Mouse (Mus musculus) spleen, adult 2 months (tissue): ENCODE results near the gene Mxra8. TPM values are rescaled to one million over a fixed set of nuclear protein-coding genes. Genes with fewer than 3 reads are reported as not detected.

Experiments used
- DNase-seq, 2 experiments: peaks; one replicate each; pipeline versions ENCODE4 v3.0.0 to v3.0.0-alpha.2; 2012 to 2021; ENCODE audit warnings: low spot score in 2 of 2, low read depth in 1 of 2
- H3K27ac ChIP-seq: fragments of 200-500 bp; 2 replicates; pipeline ENCODE4 v1.5.1; 2012; ENCODE audit warnings: low read length, inconsistent platforms; ENCODE audit not compliant: insufficient read depth
- H3K27me3 ChIP-seq: fragments of 200-500 bp; 2 replicates; pipeline ENCODE4 v1.6.1; 2012; ENCODE audit warnings: mild to moderate bottlenecking, moderate library complexity, low read length, inconsistent platforms; ENCODE audit not compliant: control insufficient read depth, insufficient read depth
- H3K36me3 ChIP-seq: fragments of 200-500 bp; 2 replicates; pipeline ENCODE4 v1.6.1; 2012; ENCODE audit warnings: mild to moderate bottlenecking, low read length, inconsistent platforms; ENCODE audit not compliant: control insufficient read depth, insufficient read depth
- H3K4me1 ChIP-seq: fragments of 200-500 bp; 2 replicates; pipeline ENCODE4 v1.6.1; 2011; ENCODE audit warnings: inconsistent platforms; ENCODE audit not compliant: control insufficient read depth, insufficient read depth, insufficient read length
- H3K4me3 ChIP-seq: fragments of 200-500 bp; 2 replicates; pipeline ENCODE4 v1.5.1; 2011; ENCODE audit warnings: mild to moderate bottlenecking, inconsistent platforms; ENCODE audit not compliant: insufficient read depth, insufficient read length; ENCODE audit errors: extremely low read depth
- CTCF ChIP-seq: fragments of 200-500 bp; IDR thresholded peaks from 2 replicates; pipeline ENCODE4 v1.5.1; 2011; ENCODE audit warnings: mild to moderate bottlenecking, inconsistent platforms; ENCODE audit not compliant: insufficient read depth, insufficient read length, insufficient replicate concordance; ENCODE audit errors: extremely low read depth
- POLR2A ChIP-seq: fragments of 200-500 bp; IDR thresholded peaks from 2 replicates; pipeline ENCODE4 v1.6.1; 2011; ENCODE audit warnings: low read depth, low read length, inconsistent platforms
- WGBS: fragments of 180-500 bp; shearing (Covaris S2); methylation state at CpG from one replicate; pipeline ENCODE4 v1.1.7; 2018; 5-methylcytosine and 5-hydroxymethylcytosine counted together
- polyA plus RNA-seq: library from polyadenylated mRNA; depleted of rRNA; stranded (reverse); fragments of >200 nt; gene quantifications from 2 replicates; pipeline ENCODE4 v1.2.3, GENCODE M21; 2012

Mxra8 gene
- polyA plus RNA-seq, 1 experiment: 73.6 TPM

- no peak overlapping the region for H3K27ac ChIP-seq
- H3K4me1 ChIP-seq: peaks cover 16% of the 10 kb centered on the region; the same call in 1 of the 2 replicates
- WGBS: 95% methylated on average over 3 of the region's 3 CpGs
Observed at GRCm38 (mm10) chr4:155851368-155851767, 11.9 kb downstream of the Mxra8 start.

GRCm38 (mm10) chr4:155851951-155852411 is 12.5 kb downstream of the Mxra8 start:
- WGBS: 83% methylated on average over 2 of the region's 2 CpGs
- Histone ChIP-seq H3K4me3 (no peak overlapping the region), H3K27me3 (no peaks in the 10 kb centered on the region), H3K27ac (no peak overlapping the region), H3K4me1 (peaks cover 12% of the 10 kb centered on the region; the same call in 1 of the 2 replicates), H3K36me3 (peaks cover 14% of the 10 kb centered on the region)
- DNase-seq: no peak
- TF ChIP-seq POLR2A (no peak), CTCF (no peak)

More at GRCm38 (mm10) chr4:155851368-155851767, 11.9 kb downstream of the Mxra8 start:
- Histone ChIP-seq H3K36me3 (peaks cover 12% of the 10 kb centered on the region), H3K4me3 (no peak overlapping the region), H3K27me3 (no peaks in the 10 kb centered on the region)
- TF ChIP-seq POLR2A (no peak), CTCF (no peak)
- DNase-seq: no peak

GRCm38 (mm10) chr4:155853421-155853820 is 13.9 kb downstream of the Mxra8 start:
- Histone ChIP-seq H3K36me3 (peaks cover 15% of the 10 kb centered on the region), H3K27ac (no peak overlapping the region), H3K27me3 (no peaks in the 10 kb centered on the region), H3K4me3 (no peak overlapping the region), H3K4me1 (peaks cover 6% of the 10 kb centered on the region; the same call in 1 of the 2 replicates)
- WGBS: 93% methylated on average over 9 of the region's 9 CpGs
- TF ChIP-seq POLR2A: no peak
- TF ChIP-seq CTCF: no peak
- no peak for DNase-seq

GRCm38 (mm10) chr4:155854991-155855390 is 15.5 kb downstream of the Mxra8 start:
- TF ChIP-seq POLR2A (no peak), CTCF (no peak)
- Histone ChIP-seq H3K4me3 (no peak overlapping the region), H3K27ac (no peak overlapping the region), H3K27me3 (no peaks in the 10 kb centered on the region), H3K4me1 (no peaks in the 10 kb centered on the region; the same call in 1 of the 2 replicates), H3K36me3 (peaks cover 18% of the 10 kb centered on the region)
- WGBS: 97% methylated on average over 12 of the region's 12 CpGs
- no peak for DNase-seq

- Histone ChIP-seq H3K4me3 (no peak overlapping the region), H3K27ac (no peak overlapping the region), H3K27me3 (no peaks in the 10 kb centered on the region), H3K4me1 (no peaks in the 10 kb centered on the region), H3K36me3 (peaks cover 18% of the 10 kb centered on the region)
- no peak for TF ChIP-seq CTCF
- no peak for TF ChIP-seq POLR2A
- 92% methylated on average over 12 of the region's 12 CpGs for WGBS
- no peak for DNase-seq
Observed at GRCm38 (mm10) chr4:155856071-155856470, 16.6 kb downstream of the Mxra8 start.

- DNase-seq: no peak
- no peaks in the 10 kb centered on the region for H3K4me1 ChIP-seq
- no peak for TF ChIP-seq POLR2A
- no peak for TF ChIP-seq CTCF
- H3K36me3 ChIP-seq: peaks cover 18% of the 10 kb centered on the region
- H3K4me3 ChIP-seq: no peak overlapping the region
- H3K27ac ChIP-seq: no peak overlapping the region
- no peaks in the 10 kb centered on the region for H3K27me3 ChIP-seq
- 79% methylated on average over 3 of the region's 3 CpGs for WGBS
Observed at GRCm38 (mm10) chr4:155856881-155857280, 17.4 kb downstream of the Mxra8 start.

GRCm38 (mm10) chr4:155859318-155859717 is 19.8 kb downstream of the Mxra8 start:
- TF ChIP-seq CTCF (no peak), POLR2A (no peak)
- H3K4me3 ChIP-seq: no peak overlapping the region
- 58% methylated on average over 13 of the region's 13 CpGs for WGBS
- peaks cover 18% of the 10 kb centered on the region for H3K36me3 ChIP-seq
- H3K4me1 ChIP-seq: no peaks in the 10 kb centered on the region
- no peak for DNase-seq
- no peaks in the 10 kb centered on the region for H3K27me3 ChIP-seq
- no peak overlapping the region for H3K27ac ChIP-seq
